Mouse (Mus musculus): ENCODE measurements around the gene Tmtc4. TPM values are rescaled to one million over a fixed set of nuclear protein-coding genes. Genes with fewer than 3 reads are reported as not detected.

Gene Tmtc4
- total and polyA plus RNA-seq, 3 experiments = 5.7 to 10.2 (median 7.3) TPM

DNA sequence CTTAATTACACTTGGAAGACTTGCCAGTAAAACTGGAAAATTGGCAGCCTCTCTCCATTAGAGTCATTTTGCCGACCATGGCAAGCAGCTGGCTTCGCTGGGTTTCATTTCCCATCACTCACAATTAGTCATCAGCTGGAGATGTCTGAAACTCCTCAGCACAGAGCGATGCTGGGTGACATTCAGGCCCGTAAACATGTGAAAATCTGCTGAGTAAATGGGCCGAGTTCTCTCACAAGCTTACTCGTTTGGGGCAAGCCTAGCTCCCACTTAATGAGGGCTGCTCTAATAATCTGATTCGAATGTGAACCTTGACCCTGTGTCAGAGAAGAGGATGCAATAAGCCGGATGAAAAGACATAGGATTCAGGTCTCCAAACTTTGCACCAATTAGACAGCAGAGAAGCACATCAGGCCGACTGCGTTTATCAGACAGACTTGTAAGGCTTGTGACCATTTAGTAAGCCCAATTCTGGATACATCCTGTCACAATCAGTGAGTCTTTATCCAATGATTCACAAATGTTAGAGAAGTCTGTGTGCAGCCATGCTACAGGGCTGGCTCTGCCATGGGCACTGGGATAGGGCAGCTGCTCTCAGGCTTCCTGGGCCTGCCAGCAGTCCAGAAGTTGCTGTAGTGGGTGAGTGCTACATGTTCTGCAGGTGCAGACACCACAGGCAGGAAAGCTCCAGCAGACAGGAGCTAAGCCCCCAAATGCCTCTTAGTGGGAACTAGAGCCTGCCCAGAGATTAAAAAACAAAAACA lies 99.8 kb downstream of the Tmtc4 start:
- intact Hi-C loops (cut with DNase I) = no loop called here
- DNase-seq = no peak
- peaks cover 1% of the 10 kb centered on the region; the same call in 1 of the 2 replicates for H3K4me1 ChIP-seq (ENCODE audit: control insufficient read depth, insufficient read depth, low read length)
- H3K27ac ChIP-seq = no peak overlapping the region
- H3K9ac ChIP-seq (ENCODE audit: low read depth, low read length) = no peak overlapping the region
- 65% methylated on average over 10 of the region's 10 CpGs for WGBS
- no peaks in the 10 kb centered on the region for H3K27me3 ChIP-seq (ENCODE audit: control insufficient read depth, insufficient read depth, low read length)
- no peaks in the 10 kb centered on the region for H3K79me2 ChIP-seq (replicated peaks; ENCODE audit: control insufficient read depth, insufficient read depth, low read length)
- H3K36me3 ChIP-seq (ENCODE audit: control insufficient read depth, insufficient read depth, low read length) = no peaks in the 10 kb centered on the region
- TF ChIP-seq EP300 (IDR thresholded peaks at IDR 0.05; ENCODE audit: insufficient read depth, low read depth, low read length) (no peak), POLR2A (IDR thresholded peaks at IDR 0.05; ENCODE audit: insufficient read depth, low read depth, low read length) (no peak), CTCF (IDR thresholded peaks at IDR 0.05) (no peak)
- H3K4me3 ChIP-seq = no peak overlapping the region

DNA sequence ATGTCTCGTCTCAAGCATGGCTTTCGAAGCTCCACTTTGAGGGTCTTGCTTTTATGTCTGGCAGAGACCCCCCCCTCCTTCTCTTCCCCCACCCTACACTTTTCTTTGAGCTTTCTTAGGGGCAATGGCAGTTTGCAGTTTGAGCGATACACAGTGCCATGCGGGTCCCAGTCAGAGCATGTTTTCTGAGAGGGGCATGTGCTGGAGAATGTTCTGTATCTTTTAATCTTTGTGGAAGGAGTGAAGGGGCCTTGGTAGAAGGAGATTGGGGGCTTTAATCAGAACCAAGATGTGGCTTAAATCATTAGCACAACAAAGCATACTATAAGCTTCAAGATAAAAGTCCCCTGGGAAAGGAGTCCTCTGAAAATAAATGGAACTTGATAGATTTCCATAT lies 100.4 kb downstream of the Tmtc4 start:
- Histone ChIP-seq H3K27ac (no peak overlapping the region), H3K36me3 (ENCODE audit: control insufficient read depth, insufficient read depth, low read length) (no peaks in the 10 kb centered on the region)
- WGBS = 94% methylated on average over 4 of the region's 4 CpGs

DNA sequence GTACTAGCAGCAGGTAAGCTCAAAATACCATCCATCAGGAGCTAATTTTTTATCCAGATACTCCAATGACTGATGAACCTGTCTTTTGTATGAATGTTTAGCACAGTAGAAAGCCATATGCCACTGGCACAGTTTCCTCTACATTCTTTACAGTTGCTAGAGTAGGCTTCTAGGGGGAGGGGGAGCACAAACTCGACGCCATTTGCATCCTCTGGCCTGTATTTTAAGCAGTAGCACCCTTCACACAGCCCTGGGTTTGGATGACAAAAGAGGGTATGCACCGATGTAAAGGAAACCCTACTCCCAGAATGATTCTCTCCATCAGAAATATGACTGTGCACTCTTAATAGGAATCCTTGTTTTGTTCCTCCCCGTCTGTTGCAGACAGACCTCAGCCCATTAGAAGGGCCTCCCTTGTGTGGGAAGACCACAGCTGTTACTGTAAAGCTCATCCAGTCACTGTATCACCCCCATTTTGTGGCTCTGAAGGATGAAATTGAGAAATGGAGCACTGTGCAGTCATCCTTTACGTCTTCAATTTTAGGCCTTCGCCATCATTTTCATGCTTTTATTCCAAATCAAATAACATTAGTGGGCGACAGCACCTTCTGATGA lies 100.9 kb downstream of the Tmtc4 start:
- intact Hi-C loops (cut with DNase I) = no loop called here
- 89% methylated on average over 7 of the region's 7 CpGs for WGBS

More for the DNA sequence above, 100.4 kb downstream of the Tmtc4 start:
- Histone ChIP-seq H3K4me1 (ENCODE audit: control insufficient read depth, insufficient read depth, low read length) (peaks cover 1% of the 10 kb centered on the region; the same call in 1 of the 2 replicates), H3K27me3 (ENCODE audit: control insufficient read depth, insufficient read depth, low read length) (no peaks in the 10 kb centered on the region), H3K4me3 (no peak overlapping the region), H3K9ac (ENCODE audit: low read depth, low read length) (no peak overlapping the region), H3K79me2 (replicated peaks; ENCODE audit: control insufficient read depth, insufficient read depth, low read length) (no peaks in the 10 kb centered on the region)
- no peak for DNase-seq
- intact Hi-C loops (cut with DNase I) = no loop called here
- no peak for TF ChIP-seq EP300 (IDR thresholded peaks at IDR 0.05; ENCODE audit: insufficient read depth, low read depth, low read length)
- no peak for TF ChIP-seq POLR2A (IDR thresholded peaks at IDR 0.05; ENCODE audit: insufficient read depth, low read depth, low read length)
- no peak for TF ChIP-seq CTCF (IDR thresholded peaks at IDR 0.05)

DNA sequence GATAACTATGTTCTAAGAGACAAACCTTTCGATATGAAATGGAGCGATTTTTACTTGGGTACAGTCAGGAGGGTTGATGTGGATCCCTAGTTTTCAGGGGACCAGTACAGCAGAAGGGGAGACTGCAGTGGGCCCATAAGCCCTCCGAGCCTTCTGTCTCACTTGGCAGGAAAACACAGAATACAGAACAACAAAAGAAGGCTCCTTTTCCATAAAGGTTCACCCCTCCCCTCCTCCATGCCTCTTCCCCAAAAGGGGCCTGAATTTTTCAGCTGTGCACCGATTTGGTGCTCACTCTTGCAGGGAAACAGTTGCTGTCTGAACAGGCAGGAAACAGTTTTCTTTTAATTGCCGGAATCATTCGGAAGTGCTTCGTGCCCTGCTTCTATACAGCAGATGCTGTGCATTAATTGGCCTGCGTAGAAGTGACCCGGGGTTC lies 101.6 kb downstream of the Tmtc4 start:
- WGBS = 75% methylated on average over 9 of the region's 9 CpGs
- intact Hi-C loops (cut with DNase I) = no loop called here
- no peaks in the 10 kb centered on the region for H3K79me2 ChIP-seq (replicated peaks; ENCODE audit: control insufficient read depth, insufficient read depth, low read length)
- no peaks in the 10 kb centered on the region for H3K27me3 ChIP-seq (ENCODE audit: control insufficient read depth, insufficient read depth, low read length)
- no peak overlapping the region for H3K9ac ChIP-seq (ENCODE audit: low read depth, low read length)
- no peaks in the 10 kb centered on the region for H3K4me1 ChIP-seq (ENCODE audit: control insufficient read depth, insufficient read depth, low read length)
- no peak overlapping the region for H3K4me3 ChIP-seq
- no peaks in the 10 kb centered on the region for H3K36me3 ChIP-seq (ENCODE audit: control insufficient read depth, insufficient read depth, low read length)
- TF ChIP-seq CTCF (IDR thresholded peaks at IDR 0.05) = no peak
- TF ChIP-seq POLR2A (IDR thresholded peaks at IDR 0.05; ENCODE audit: insufficient read depth, low read depth, low read length) = no peak
- no peak for TF ChIP-seq EP300 (IDR thresholded peaks at IDR 0.05; ENCODE audit: insufficient read depth, low read depth, low read length)
- H3K27ac ChIP-seq = no peak overlapping the region
- no peak for DNase-seq

More for the DNA sequence above, 100.9 kb downstream of the Tmtc4 start:
- TF ChIP-seq EP300 (IDR thresholded peaks at IDR 0.05; ENCODE audit: insufficient read depth, low read depth, low read length) (no peak), POLR2A (IDR thresholded peaks at IDR 0.05; ENCODE audit: insufficient read depth, low read depth, low read length) (no peak), CTCF (IDR thresholded peaks at IDR 0.05) (no peak)
- no peaks in the 10 kb centered on the region for H3K36me3 ChIP-seq (ENCODE audit: control insufficient read depth, insufficient read depth, low read length)
- H3K79me2 ChIP-seq (replicated peaks; ENCODE audit: control insufficient read depth, insufficient read depth, low read length) = no peaks in the 10 kb centered on the region
- H3K9ac ChIP-seq (ENCODE audit: low read depth, low read length) = no peak overlapping the region
- H3K4me3 ChIP-seq = no peak overlapping the region
- H3K4me1 ChIP-seq (ENCODE audit: control insufficient read depth, insufficient read depth, low read length) = peaks cover 1% of the 10 kb centered on the region; the same call in 1 of the 2 replicates
- H3K27ac ChIP-seq = no peak overlapping the region
- H3K27me3 ChIP-seq (ENCODE audit: control insufficient read depth, insufficient read depth, low read length) = no peaks in the 10 kb centered on the region
- DNase-seq = no peak

DNA sequence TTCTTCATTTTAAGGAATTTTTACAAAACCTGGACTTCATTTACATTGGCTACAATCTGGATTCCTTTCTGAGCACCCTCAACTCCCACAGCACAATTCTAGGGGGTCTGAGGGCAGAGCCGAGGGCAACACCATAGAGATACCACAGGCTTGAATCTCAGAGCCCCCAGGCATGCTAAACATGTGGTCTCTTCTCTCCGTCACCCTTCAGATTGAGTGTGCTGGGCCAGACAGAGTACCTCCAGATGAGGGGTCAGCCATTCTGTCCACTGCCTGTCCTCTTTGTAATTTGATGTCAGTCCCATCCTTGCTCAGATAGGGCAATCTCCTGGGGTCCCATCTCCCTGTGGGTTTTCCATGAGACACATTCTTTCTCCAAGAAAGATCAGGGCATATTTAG lies 102.1 kb downstream of the Tmtc4 start:
- TF ChIP-seq EP300 (IDR thresholded peaks at IDR 0.05; ENCODE audit: insufficient read depth, low read depth, low read length) = no peak
- no peak for TF ChIP-seq CTCF (IDR thresholded peaks at IDR 0.05)
- no peak for TF ChIP-seq POLR2A (IDR thresholded peaks at IDR 0.05; ENCODE audit: insufficient read depth, low read depth, low read length)
- Histone ChIP-seq H3K79me2 (replicated peaks; ENCODE audit: control insufficient read depth, insufficient read depth, low read length) (no peaks in the 10 kb centered on the region), H3K4me1 (ENCODE audit: control insufficient read depth, insufficient read depth, low read length) (no peaks in the 10 kb centered on the region), H3K27me3 (ENCODE audit: control insufficient read depth, insufficient read depth, low read length) (no peaks in the 10 kb centered on the region), H3K36me3 (ENCODE audit: control insufficient read depth, insufficient read depth, low read length) (no peaks in the 10 kb centered on the region), H3K9ac (ENCODE audit: low read depth, low read length) (no peak overlapping the region), H3K4me3 (no peak overlapping the region), H3K27ac (no peak overlapping the region)
- DNase-seq = no peak
- 73% methylated on average over 2 of the region's 2 CpGs for WGBS
- intact Hi-C loops (cut with DNase I) = no loop called here

DNA sequence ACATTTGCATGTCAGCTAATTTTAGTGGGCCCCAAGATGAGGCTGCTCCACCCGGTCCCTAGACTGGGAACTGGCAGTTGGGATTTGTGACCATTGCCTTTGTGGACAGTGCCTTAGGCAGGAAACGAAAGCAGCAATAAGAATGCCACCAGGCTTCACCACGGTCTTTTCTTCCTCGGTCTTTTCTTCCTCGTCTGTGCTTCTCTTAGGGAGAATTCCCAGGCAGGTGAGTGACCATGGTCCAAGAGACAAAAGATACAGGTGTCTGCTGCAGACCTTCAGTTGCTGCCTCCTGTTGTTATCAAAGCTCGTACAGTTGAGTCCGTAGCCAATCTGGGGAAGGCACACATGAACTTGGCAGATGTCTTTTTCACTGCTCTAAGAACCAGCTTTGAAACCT lies 103.5 kb downstream of the Tmtc4 start:
- Histone ChIP-seq H3K27ac (no peak overlapping the region), H3K36me3 (ENCODE audit: control insufficient read depth, insufficient read depth, low read length) (no peaks in the 10 kb centered on the region), H3K27me3 (ENCODE audit: control insufficient read depth, insufficient read depth, low read length) (no peaks in the 10 kb centered on the region), H3K4me1 (ENCODE audit: control insufficient read depth, insufficient read depth, low read length) (no peaks in the 10 kb centered on the region), H3K9ac (ENCODE audit: low read depth, low read length) (no peak overlapping the region), H3K79me2 (replicated peaks; ENCODE audit: control insufficient read depth, insufficient read depth, low read length) (no peaks in the 10 kb centered on the region), H3K4me3 (no peak overlapping the region)
- WGBS = 86% methylated on average over 7 of the region's 7 CpGs
- no peak for DNase-seq
- TF ChIP-seq POLR2A (IDR thresholded peaks at IDR 0.05; ENCODE audit: insufficient read depth, low read depth, low read length) (no peak), EP300 (IDR thresholded peaks at IDR 0.05; ENCODE audit: insufficient read depth, low read depth, low read length) (no peak), CTCF (IDR thresholded peaks at IDR 0.05) (no peak)
- intact Hi-C loops (cut with DNase I) = no loop called here

All from heart, adult 2 months (tissue).